Mouse (Mus musculus) embryo, embryonic 9.5 days (tissue): Measurements from ENCODE around the gene Pnrc1.

ENCODE experiments used
- DNase-seq: peaks from one replicate; pipeline ENCODE4 v3.0.0-alpha.2; 2017; ENCODE audit errors: extremely low spot score

Gene Pnrc1

GRCm38 (mm10) chr4:33224003-33224675 lies 65.8 kb downstream of the Pnrc1 start:
- no peak for DNase-seq

DNA sequence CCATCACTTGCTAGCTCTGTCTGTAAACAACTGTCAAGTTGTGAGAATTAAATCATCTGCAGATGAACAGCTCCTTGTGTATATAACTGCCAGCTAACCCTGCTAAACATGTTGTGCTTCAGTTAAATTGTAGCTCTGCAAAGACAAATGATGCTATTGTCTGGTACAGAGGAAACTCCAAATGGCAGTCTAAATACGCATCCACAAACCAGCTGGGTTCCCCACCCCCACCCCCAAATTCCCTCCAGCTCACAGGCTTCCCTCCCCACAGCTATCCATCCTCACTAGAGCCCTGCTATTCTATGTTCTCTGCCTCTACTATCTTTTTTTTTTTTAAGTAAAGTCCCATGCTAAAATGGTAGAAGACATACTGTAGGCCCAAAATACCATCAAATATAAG lies 68.1 kb downstream of the Pnrc1 start:
- DNase-seq: no peak

DNA sequence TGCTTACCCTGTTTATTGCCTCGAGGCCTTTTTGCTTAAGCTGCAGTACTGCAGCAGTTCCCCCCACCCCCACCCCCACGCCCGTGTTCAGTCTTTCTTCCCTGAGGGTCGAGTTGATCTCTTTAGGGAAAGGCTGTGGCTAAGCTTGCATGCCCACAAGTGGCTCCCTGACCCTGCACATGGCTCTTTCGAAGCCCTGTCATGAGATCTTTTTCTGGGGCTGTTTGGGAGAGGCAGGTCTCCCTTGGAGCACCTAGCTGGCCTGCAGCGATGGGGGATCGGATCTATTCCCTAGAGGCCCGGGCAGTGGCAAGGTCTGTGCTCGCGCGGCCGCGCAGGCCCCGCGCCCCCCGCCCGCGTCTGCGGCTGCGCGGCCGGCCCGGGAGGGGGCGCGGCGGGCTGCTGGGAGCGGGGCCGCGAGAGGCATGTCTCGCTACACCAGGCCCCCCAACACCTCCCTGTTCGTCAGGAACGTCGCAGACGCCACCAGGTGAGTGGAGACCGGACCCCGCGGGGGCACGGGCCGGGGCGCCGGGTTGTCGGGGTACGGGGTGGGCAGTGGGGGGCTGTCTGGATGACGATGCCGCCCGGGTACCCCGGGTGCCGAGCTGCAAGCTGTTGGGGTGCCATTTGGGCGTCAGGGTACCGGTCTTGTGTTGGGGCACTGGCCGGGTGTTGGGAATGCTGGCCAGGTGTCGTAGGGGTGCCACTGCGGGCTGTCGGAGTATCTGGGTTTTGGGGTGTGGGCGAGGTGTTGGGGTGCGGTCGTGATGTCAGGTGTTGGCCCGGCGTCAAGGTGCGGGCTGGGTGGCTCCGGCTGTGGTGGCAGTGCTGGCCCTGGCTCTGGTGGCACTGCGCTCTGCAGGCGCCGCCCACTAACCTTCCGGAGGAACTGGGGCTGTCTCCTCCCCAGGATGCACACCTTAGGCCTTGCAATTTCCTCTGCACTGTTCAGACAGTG lies 80.8 kb downstream of the Pnrc1 start, which contains the start of gene Srsf12:
Gene Srsf12, plus strand, starts transcription at position 111 of the 961 bp plus-strand sequence.
- peak; percentile 65 for DNase-seq

- no peak for DNase-seq
Observed at GRCm38 (mm10) chr4:33207551-33207950, 82.4 kb downstream of the Pnrc1 start.

DNA sequence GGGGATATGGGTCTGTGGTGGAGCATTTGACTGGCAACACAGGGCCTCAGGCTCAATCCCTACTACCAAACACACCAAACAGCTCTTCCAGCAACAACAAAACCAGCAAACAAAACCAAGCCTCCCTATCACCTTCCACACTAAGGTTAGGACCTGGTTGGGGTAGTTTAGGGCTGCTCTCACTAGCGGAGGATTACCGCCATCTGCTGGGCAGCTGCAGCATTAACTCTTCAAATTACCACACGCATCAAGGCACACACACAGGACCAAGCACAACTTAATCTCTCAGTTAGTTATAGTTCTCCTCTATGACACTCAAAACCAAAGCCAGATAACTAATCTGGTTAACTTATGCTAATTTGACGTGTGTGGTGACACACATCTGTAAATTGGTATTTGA lies 85.3 kb downstream of the Pnrc1 start:
- DNase-seq: peak; percentile 63

DNA sequence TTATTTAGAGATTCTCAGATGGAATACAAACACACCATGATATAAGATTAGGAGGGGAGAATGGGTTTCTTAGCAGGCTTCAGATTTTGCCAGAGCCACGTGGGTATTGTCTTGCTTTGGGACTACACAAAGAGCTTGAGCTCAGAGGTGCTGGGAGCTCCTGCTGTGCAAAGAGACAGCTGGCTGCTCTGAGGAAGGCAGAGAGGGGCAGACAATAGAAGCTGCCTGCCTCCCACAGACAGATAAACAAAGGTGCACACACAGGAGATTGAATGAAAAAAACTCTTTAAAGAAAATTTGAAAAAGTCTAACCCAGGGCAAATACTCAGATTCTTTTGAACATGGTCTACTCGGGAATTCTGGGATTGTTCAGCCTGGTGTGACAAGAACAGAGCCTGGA lies 91.8 kb downstream of the Pnrc1 start:
- DNase-seq: no peak
